Mouse (Mus musculus): ENCODE measurements around the gene Dgkq. TPM values are rescaled to one million over a fixed set of nuclear protein-coding genes. Genes with fewer than 3 reads are reported as not detected.

Dgkq gene
- polyA plus RNA-seq, 1 experiment = 15.7 TPM

- TF ChIP-seq POLR2A (IDR thresholded peaks at IDR 0.05; ENCODE audit: borderline replicate concordance, low read depth, low read length) (no peak), CTCF (IDR thresholded peaks at IDR 0.05; ENCODE audit: low read depth, low read length) (no peak)
- Histone ChIP-seq H3K27ac (ENCODE audit: insufficient read depth, low read depth, low read length) (no peak within 1 kb of the TSS), H3K4me3 (ENCODE audit: insufficient read depth, low read length) (peak within 1 kb of the TSS; percentile 89), H3K4me1 (ENCODE audit: control insufficient read depth, insufficient read depth, low read length) (peaks cover 10% of the 10 kb centered on the region)
Observed at GRCm38 (mm10) chr5:108659698-108660631, 9.5 kb downstream of the Dgkq start, which contains the start of gene Idua. Idua (plus strand) TSS chr5:108660331.

- H3K4me1 ChIP-seq (ENCODE audit: control insufficient read depth, insufficient read depth, low read length) = peaks cover 10% of the 10 kb centered on the region
- H3K27ac ChIP-seq (ENCODE audit: insufficient read depth, low read depth, low read length) = no peak overlapping the region
- no peak overlapping the region for H3K4me3 ChIP-seq (ENCODE audit: insufficient read depth, low read length)
- no peak for TF ChIP-seq POLR2A (IDR thresholded peaks at IDR 0.05; ENCODE audit: borderline replicate concordance, low read depth, low read length)
- no peak for TF ChIP-seq CTCF (IDR thresholded peaks at IDR 0.05; ENCODE audit: low read depth, low read length)
Observed at GRCm38 (mm10) chr5:108658611-108659010, 10.9 kb downstream of the Dgkq start.

GRCm38 (mm10) chr5:108657406-108657805 is 12.1 kb downstream of the Dgkq start:
- peaks cover 10% of the 10 kb centered on the region for H3K4me1 ChIP-seq (ENCODE audit: control insufficient read depth, insufficient read depth, low read length)
- TF ChIP-seq POLR2A (IDR thresholded peaks at IDR 0.05; ENCODE audit: borderline replicate concordance, low read depth, low read length) (no peak), CTCF (IDR thresholded peaks at IDR 0.05; ENCODE audit: low read depth, low read length) (no peak)
- no peak overlapping the region for H3K4me3 ChIP-seq (ENCODE audit: insufficient read depth, low read length)
- no peak overlapping the region for H3K27ac ChIP-seq (ENCODE audit: insufficient read depth, low read depth, low read length)

- no peak for TF ChIP-seq CTCF (IDR thresholded peaks at IDR 0.05; ENCODE audit: low read depth, low read length)
- TF ChIP-seq POLR2A (IDR thresholded peaks at IDR 0.05; ENCODE audit: borderline replicate concordance, low read depth, low read length) = no peak
- H3K27ac ChIP-seq (ENCODE audit: insufficient read depth, low read depth, low read length) = no peak overlapping the region
- no peak overlapping the region for H3K4me3 ChIP-seq (ENCODE audit: insufficient read depth, low read length)
- H3K4me1 ChIP-seq (ENCODE audit: control insufficient read depth, insufficient read depth, low read length) = peaks cover 10% of the 10 kb centered on the region
Observed at GRCm38 (mm10) chr5:108655891-108656650, 13.4 kb downstream of the Dgkq start.

GRCm38 (mm10) chr5:108655381-108655780 is 14.1 kb downstream of the Dgkq start:
- H3K4me3 ChIP-seq (ENCODE audit: insufficient read depth, low read length) = no peak overlapping the region
- peaks cover 6% of the 10 kb centered on the region; the same call in 1 of the 2 replicates for H3K4me1 ChIP-seq (ENCODE audit: control insufficient read depth, insufficient read depth, low read length)
- no peak overlapping the region for H3K27ac ChIP-seq (ENCODE audit: insufficient read depth, low read depth, low read length)
- TF ChIP-seq CTCF (IDR thresholded peaks at IDR 0.05; ENCODE audit: low read depth, low read length) (no peak), POLR2A (IDR thresholded peaks at IDR 0.05; ENCODE audit: borderline replicate concordance, low read depth, low read length) (no peak)

- no peak overlapping the region for H3K27ac ChIP-seq (ENCODE audit: insufficient read depth, low read depth, low read length)
- TF ChIP-seq CTCF (IDR thresholded peaks at IDR 0.05; ENCODE audit: low read depth, low read length) (no peak), POLR2A (IDR thresholded peaks at IDR 0.05; ENCODE audit: borderline replicate concordance, low read depth, low read length) (no peak)
- H3K4me3 ChIP-seq (ENCODE audit: insufficient read depth, low read length) = no peak overlapping the region
- H3K4me1 ChIP-seq (ENCODE audit: control insufficient read depth, insufficient read depth, low read length) = peaks cover 3% of the 10 kb centered on the region; the same call in 1 of the 2 replicates
Observed at GRCm38 (mm10) chr5:108654444-108654990, 15.0 kb downstream of the Dgkq start.

GRCm38 (mm10) chr5:108653341-108653740 is 16.1 kb downstream of the Dgkq start:
- Histone ChIP-seq H3K27ac (ENCODE audit: insufficient read depth, low read depth, low read length) (no peak overlapping the region), H3K4me3 (ENCODE audit: insufficient read depth, low read length) (no peak overlapping the region), H3K4me1 (ENCODE audit: control insufficient read depth, insufficient read depth, low read length) (no peaks in the 10 kb centered on the region)
- no peak for TF ChIP-seq POLR2A (IDR thresholded peaks at IDR 0.05; ENCODE audit: borderline replicate concordance, low read depth, low read length)
- TF ChIP-seq CTCF (IDR thresholded peaks at IDR 0.05; ENCODE audit: low read depth, low read length) = no peak

GRCm38 (mm10) chr5:108651823-108652222 is 17.6 kb downstream of the Dgkq start:
- TF ChIP-seq POLR2A (IDR thresholded peaks at IDR 0.05; ENCODE audit: borderline replicate concordance, low read depth, low read length) = no peak
- TF ChIP-seq CTCF (IDR thresholded peaks at IDR 0.05; ENCODE audit: low read depth, low read length) = peak; percentile 35

GRCm38 (mm10) chr5:108651136-108651720 is 18.2 kb downstream of the Dgkq start:
- Histone ChIP-seq H3K4me1 (ENCODE audit: control insufficient read depth, insufficient read depth, low read length) (no peaks in the 10 kb centered on the region), H3K4me3 (ENCODE audit: insufficient read depth, low read length) (no peak overlapping the region), H3K27ac (ENCODE audit: insufficient read depth, low read depth, low read length) (no peak overlapping the region)
- TF ChIP-seq POLR2A (IDR thresholded peaks at IDR 0.05; ENCODE audit: borderline replicate concordance, low read depth, low read length) (no peak), CTCF (IDR thresholded peaks at IDR 0.05; ENCODE audit: low read depth, low read length) (no peak)

More at GRCm38 (mm10) chr5:108651823-108652222, 17.6 kb downstream of the Dgkq start:
- Histone ChIP-seq H3K4me3 (ENCODE audit: insufficient read depth, low read length) (no peak overlapping the region), H3K4me1 (ENCODE audit: control insufficient read depth, insufficient read depth, low read length) (no peaks in the 10 kb centered on the region), H3K27ac (ENCODE audit: insufficient read depth, low read depth, low read length) (no peak overlapping the region)

All from bone marrow macrophage, adult 2 months (primary cell).